Mouse (Mus musculus): ENCODE measurements around the gene Vkorc1l1. TPM values are rescaled to one million over a fixed set of nuclear protein-coding genes. Genes with fewer than 3 reads are reported as not detected.

The Vkorc1l1 gene
- polyA plus RNA-seq, 1 experiment from 2014 or later, result 13.3 TPM

GRCm38 (mm10) chr5:129963224-129963623 lies 21.5 kb downstream of the Vkorc1l1 start:
- WGBS, result 51% methylated on average over 4 of the region's 4 CpGs
- no peak overlapping the region for H3K4me2 ChIP-seq (ENCODE audit: low read depth, low read length)
- no peaks in the 10 kb centered on the region for H3K9me3 ChIP-seq (replicated peaks; ENCODE audit: control insufficient read depth, low read length)
- H3K9ac ChIP-seq (ENCODE audit: low read length), result no peak overlapping the region
- 0 out of 2 replicates have a peak, but pooled peaks cover 3% of the 10 kb centered on the region for H3K36me3 ChIP-seq (ENCODE audit: control insufficient read depth, insufficient read depth)
- H3K27me3 ChIP-seq (ENCODE audit: control insufficient read depth, insufficient read depth, low read length), result no peaks in the 10 kb centered on the region
- no peaks in the 10 kb centered on the region for H3K4me1 ChIP-seq (ENCODE audit: control insufficient read depth, insufficient read depth, low read length)
- no peak overlapping the region for H3K27ac ChIP-seq (ENCODE audit: low read length)
- no peak overlapping the region for H3K4me3 ChIP-seq (ENCODE audit: low read length)
- no peak for ATAC-seq (replicated peaks; ENCODE audit: extremely low read depth, insufficient read depth, low FRiP score)

- no peak for ATAC-seq (replicated peaks; ENCODE audit: extremely low read depth, insufficient read depth, low FRiP score)
These were observed 24.7 kb downstream of the Vkorc1l1 start for GRCm38 (mm10) chr5:129966448-129966847.

GRCm38 (mm10) chr5:129968417-129968816 lies 26.6 kb downstream of the Vkorc1l1 start:
- WGBS, result 74% methylated on average over 7 of the region's 7 CpGs

More at GRCm38 (mm10) chr5:129966448-129966847, 24.7 kb downstream of the Vkorc1l1 start:
- WGBS, result 93% methylated on average over 3 of the region's 3 CpGs
- Histone ChIP-seq H3K4me1 (ENCODE audit: control insufficient read depth, insufficient read depth, low read length) (no peaks in the 10 kb centered on the region), H3K36me3 (ENCODE audit: control insufficient read depth, insufficient read depth) (0 out of 2 replicates have a peak, but pooled peaks cover under 1% of the 10 kb centered on the region), H3K9me3 (replicated peaks; ENCODE audit: control insufficient read depth, low read length) (no peaks in the 10 kb centered on the region), H3K27ac (ENCODE audit: low read length) (no peak overlapping the region), H3K4me3 (ENCODE audit: low read length) (no peak overlapping the region), H3K4me2 (ENCODE audit: low read depth, low read length) (no peak overlapping the region), H3K9ac (ENCODE audit: low read length) (no peak overlapping the region), H3K27me3 (ENCODE audit: control insufficient read depth, insufficient read depth, low read length) (no peaks in the 10 kb centered on the region)

GRCm38 (mm10) chr5:129971491-129971890 lies 29.7 kb downstream of the Vkorc1l1 start:
- Histone ChIP-seq H3K27ac (ENCODE audit: low read length) (no peak overlapping the region), H3K4me2 (ENCODE audit: low read depth, low read length) (no peak overlapping the region), H3K4me3 (ENCODE audit: low read length) (no peak overlapping the region), H3K9ac (ENCODE audit: low read length) (no peak overlapping the region), H3K27me3 (ENCODE audit: control insufficient read depth, insufficient read depth, low read length) (no peaks in the 10 kb centered on the region), H3K4me1 (ENCODE audit: control insufficient read depth, insufficient read depth, low read length) (no peaks in the 10 kb centered on the region), H3K36me3 (ENCODE audit: control insufficient read depth, insufficient read depth) (peaks cover 8% of the 10 kb centered on the region; the same call in 1 of the 2 replicates), H3K9me3 (replicated peaks; ENCODE audit: control insufficient read depth, low read length) (no peaks in the 10 kb centered on the region)
- ATAC-seq (replicated peaks; ENCODE audit: extremely low read depth, insufficient read depth, low FRiP score), result no peak
- 79% methylated on average over 4 of the region's 4 CpGs for WGBS

More at GRCm38 (mm10) chr5:129968417-129968816, 26.6 kb downstream of the Vkorc1l1 start:
- H3K4me2 ChIP-seq (ENCODE audit: low read depth, low read length), result no peak overlapping the region
- H3K36me3 ChIP-seq (ENCODE audit: control insufficient read depth, insufficient read depth), result peaks cover 5% of the 10 kb centered on the region; the same call in 1 of the 2 replicates
- H3K9ac ChIP-seq (ENCODE audit: low read length), result no peak overlapping the region
- no peaks in the 10 kb centered on the region for H3K9me3 ChIP-seq (replicated peaks; ENCODE audit: control insufficient read depth, low read length)
- no peaks in the 10 kb centered on the region for H3K4me1 ChIP-seq (ENCODE audit: control insufficient read depth, insufficient read depth, low read length)
- H3K4me3 ChIP-seq (ENCODE audit: low read length), result no peak overlapping the region
- no peaks in the 10 kb centered on the region for H3K27me3 ChIP-seq (ENCODE audit: control insufficient read depth, insufficient read depth, low read length)
- no peak overlapping the region for H3K27ac ChIP-seq (ENCODE audit: low read length)
- ATAC-seq (replicated peaks; ENCODE audit: extremely low read depth, insufficient read depth, low FRiP score), result no peak

GRCm38 (mm10) chr5:129974354-129974753 lies 32.6 kb downstream of the Vkorc1l1 start:
- no peak for ATAC-seq (replicated peaks; ENCODE audit: extremely low read depth, insufficient read depth, low FRiP score)

GRCm38 (mm10) chr5:129974866-129975311 lies 33.1 kb downstream of the Vkorc1l1 start:
- Histone ChIP-seq H3K4me1 (ENCODE audit: control insufficient read depth, insufficient read depth, low read length) (no peaks in the 10 kb centered on the region; the same call in 1 of the 2 replicates), H3K36me3 (ENCODE audit: control insufficient read depth, insufficient read depth) (peaks cover 8% of the 10 kb centered on the region; the same call in 1 of the 2 replicates), H3K4me3 (ENCODE audit: low read length) (no peak overlapping the region), H3K27ac (ENCODE audit: low read length) (no peak overlapping the region), H3K9ac (ENCODE audit: low read length) (no peak overlapping the region), H3K4me2 (ENCODE audit: low read depth, low read length) (no peak overlapping the region), H3K27me3 (ENCODE audit: control insufficient read depth, insufficient read depth, low read length) (no peaks in the 10 kb centered on the region), H3K9me3 (replicated peaks; ENCODE audit: control insufficient read depth, low read length) (no peaks in the 10 kb centered on the region)
- no peak for ATAC-seq (replicated peaks; ENCODE audit: extremely low read depth, insufficient read depth, low FRiP score)
- WGBS, result 71% methylated on average over 4 of the region's 4 CpGs

More at GRCm38 (mm10) chr5:129974354-129974753, 32.6 kb downstream of the Vkorc1l1 start:
- no peak overlapping the region for H3K27ac ChIP-seq (ENCODE audit: low read length)
- no peaks in the 10 kb centered on the region for H3K9me3 ChIP-seq (replicated peaks; ENCODE audit: control insufficient read depth, low read length)
- no peak overlapping the region for H3K9ac ChIP-seq (ENCODE audit: low read length)
- H3K4me2 ChIP-seq (ENCODE audit: low read depth, low read length), result no peak overlapping the region
- no peak overlapping the region for H3K4me3 ChIP-seq (ENCODE audit: low read length)
- no peaks in the 10 kb centered on the region for H3K27me3 ChIP-seq (ENCODE audit: control insufficient read depth, insufficient read depth, low read length)
- WGBS, result 80% methylated on average over 4 of the region's 4 CpGs
- no peaks in the 10 kb centered on the region; the same call in 1 of the 2 replicates for H3K4me1 ChIP-seq (ENCODE audit: control insufficient read depth, insufficient read depth, low read length)
- peaks cover 8% of the 10 kb centered on the region; the same call in 1 of the 2 replicates for H3K36me3 ChIP-seq (ENCODE audit: control insufficient read depth, insufficient read depth)

GRCm38 (mm10) chr5:129977768-129978167 lies 36.0 kb downstream of the Vkorc1l1 start:
- Histone ChIP-seq H3K4me2 (ENCODE audit: low read depth, low read length) (no peak overlapping the region), H3K9me3 (replicated peaks; ENCODE audit: control insufficient read depth, low read length) (no peaks in the 10 kb centered on the region), H3K27ac (ENCODE audit: low read length) (no peak overlapping the region), H3K36me3 (ENCODE audit: control insufficient read depth, insufficient read depth) (peaks cover 2% of the 10 kb centered on the region; the same call in 1 of the 2 replicates), H3K4me3 (ENCODE audit: low read length) (no peak overlapping the region), H3K27me3 (ENCODE audit: control insufficient read depth, insufficient read depth, low read length) (no peaks in the 10 kb centered on the region), H3K4me1 (ENCODE audit: control insufficient read depth, insufficient read depth, low read length) (no peaks in the 10 kb centered on the region; the same call in 1 of the 2 replicates), H3K9ac (ENCODE audit: low read length) (no peak overlapping the region)
- ATAC-seq (replicated peaks; ENCODE audit: extremely low read depth, insufficient read depth, low FRiP score), result no peak
- WGBS, result 84% methylated on average over 4 of the region's 4 CpGs

- Histone ChIP-seq H3K36me3 (ENCODE audit: control insufficient read depth, insufficient read depth) (peaks cover 8% of the 10 kb centered on the region), H3K27me3 (ENCODE audit: control insufficient read depth, insufficient read depth, low read length) (no peaks in the 10 kb centered on the region), H3K4me2 (ENCODE audit: low read depth, low read length) (no peak overlapping the region), H3K4me1 (ENCODE audit: control insufficient read depth, insufficient read depth, low read length) (no peaks in the 10 kb centered on the region; the same call in 1 of the 2 replicates), H3K4me3 (ENCODE audit: low read length) (no peak overlapping the region), H3K9me3 (replicated peaks; ENCODE audit: control insufficient read depth, low read length) (no peaks in the 10 kb centered on the region), H3K27ac (ENCODE audit: low read length) (no peak overlapping the region), H3K9ac (ENCODE audit: low read length) (no peak overlapping the region)
- no peak for ATAC-seq (replicated peaks; ENCODE audit: extremely low read depth, insufficient read depth, low FRiP score)
- WGBS, result 42% methylated on average over 5 of the region's 5 CpGs
These were observed 36.8 kb downstream of the Vkorc1l1 start for GRCm38 (mm10) chr5:129978608-129979007.

GRCm38 (mm10) chr5:129980216-129980615 lies 38.4 kb downstream of the Vkorc1l1 start:
- no peak for ATAC-seq (replicated peaks; ENCODE audit: extremely low read depth, insufficient read depth, low FRiP score)
- Histone ChIP-seq H3K27ac (ENCODE audit: low read length) (no peak overlapping the region), H3K36me3 (ENCODE audit: control insufficient read depth, insufficient read depth) (peaks cover 8% of the 10 kb centered on the region), H3K4me1 (ENCODE audit: control insufficient read depth, insufficient read depth, low read length) (no peaks in the 10 kb centered on the region; the same call in 1 of the 2 replicates), H3K9me3 (replicated peaks; ENCODE audit: control insufficient read depth, low read length) (no peaks in the 10 kb centered on the region), H3K4me3 (ENCODE audit: low read length) (no peak overlapping the region), H3K27me3 (ENCODE audit: control insufficient read depth, insufficient read depth, low read length) (no peaks in the 10 kb centered on the region), H3K9ac (ENCODE audit: low read length) (no peak overlapping the region), H3K4me2 (ENCODE audit: low read depth, low read length) (no peak overlapping the region)
- 36% methylated on average over 3 of the region's 3 CpGs for WGBS
